Mouse (Mus musculus) CD4-positive, CD25-positive, alpha-beta regulatory T cell, adult 9 weeks (primary cell): ENCODE measurements around the gene Myo1f. TPM values are rescaled to one million over a fixed set of nuclear protein-coding genes. Genes with fewer than 3 reads are reported as not detected.

ENCODE experiments used
- polyA plus RNA-seq: library from polyadenylated mRNA; unstranded; fragments of 100-300 nt; shearing (Covaris generic); gene quantifications from one replicate; pipeline ENCODE4 v1.2.1, GENCODE M21; 2017

Gene Myo1f
- 63.4 TPM for polyA plus RNA-seq

GRCm38 (mm10) chr17:33555223-33555855, at the start of gene Myo1f:
Gene Myo1f (plus strand): TSS chr17:33555707.

GRCm38 (mm10) chr17:33523918-33524755, 31.4 kb upstream of the Myo1f start, which contains the start of gene Adamts10:
Gene Adamts10 (plus strand): TSS chr17:33524204.

GRCm38 (mm10) chr17:33628621-33629486, 73.3 kb downstream of the Myo1f start, which contains the start of gene Zfp414:
Gene Zfp414 (plus strand): TSS chr17:33629090.

DNA sequence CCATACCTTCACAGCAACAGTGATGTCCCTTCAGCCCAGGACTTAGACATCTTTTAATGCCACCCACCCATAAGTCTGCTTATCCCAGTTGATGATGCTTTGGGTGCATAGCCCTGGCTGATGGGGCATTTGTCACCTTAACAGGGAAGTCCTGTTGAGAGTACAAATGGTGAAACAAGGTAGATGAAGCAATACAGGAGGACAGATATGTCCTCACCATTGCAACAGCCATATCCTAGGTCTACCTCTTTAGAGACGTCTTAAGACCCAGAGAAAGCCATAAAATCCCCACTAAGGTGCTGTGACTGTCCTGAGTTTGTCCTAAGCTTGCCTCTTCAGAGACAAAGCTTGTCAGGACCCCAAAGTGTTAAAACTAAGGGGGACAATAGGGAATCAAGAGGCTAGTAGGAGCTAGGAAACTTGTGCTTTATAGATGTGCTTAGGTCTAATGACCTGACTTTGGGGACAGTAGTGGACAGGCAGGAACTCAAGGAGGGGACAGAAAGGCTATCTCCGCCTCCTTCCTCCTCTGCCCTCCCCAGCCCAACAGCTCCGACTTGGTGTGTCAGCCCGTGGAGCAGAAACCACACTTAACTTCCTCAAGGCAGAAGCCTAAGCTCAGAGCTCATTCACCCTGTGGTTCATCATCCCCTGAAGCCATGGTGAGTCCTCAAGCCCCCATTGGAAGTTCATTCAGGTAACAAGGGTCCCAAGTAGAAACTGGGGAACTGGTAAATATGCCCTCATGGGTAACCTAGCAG, 82.2 kb downstream of the Myo1f start, which contains the start of gene Pram1:
Gene Pram1, plus strand, starts transcription at position 541 of the 761 bp plus-strand sequence.

Other genes starting within 250 kb of the Myo1f start
- gene Zfp81, start 196.8 kb upstream of the Myo1f start, polyA plus RNA-seq = 13.8 TPM
- 9.4 TPM for gene Zfp101, start 161.1 kb upstream of the Myo1f start, polyA plus RNA-seq
- gene Actl9, start 122.8 kb upstream of the Myo1f start, polyA plus RNA-seq = not detected
- gene Adamts10, start 31.5 kb upstream of the Myo1f start, polyA plus RNA-seq = 134 TPM
- 82.5 TPM for gene Zfp414, start 73.4 kb downstream of the Myo1f start, polyA plus RNA-seq
- 2.5 TPM for gene Pram1, start 82.3 kb downstream of the Myo1f start, polyA plus RNA-seq
- gene Hnrnpm, start 131.2 kb downstream of the Myo1f start, polyA plus RNA-seq = 352 TPM
- gene March2, start 163.0 kb downstream of the Myo1f start, polyA plus RNA-seq = 33.3 TPM
- 331 TPM for gene Rab11b, start 204.8 kb downstream of the Myo1f start, polyA plus RNA-seq
- 3.4 TPM for gene Angptl4, start 226.1 kb downstream of the Myo1f start, polyA plus RNA-seq